Mouse (Mus musculus) ES-Bruce4 (cell line): ENCODE measurements around the gene Sptbn4.

Source experiments
- CTCF ChIP-seq: IDR thresholded peaks from one replicate; pipeline ENCODE4 v1.8.1; 2011; ENCODE audit warnings: low read depth, low read length
- POLR2A ChIP-seq: IDR thresholded peaks from one replicate; pipeline ENCODE4 v1.8.1; 2011; ENCODE audit warnings: low read length; ENCODE audit not compliant: insufficient read depth

GRCm38 (mm10) chr7:27339114-27339513 is 108.4 kb downstream of the Sptbn4 start:
- TF ChIP-seq CTCF (no peak), POLR2A (no peak)
